Comparison of ENCODE assay signal across 10 mouse cellular contexts in genomic region chr1:75292476-75293330, GRCm38 (mm10). TPM values are rescaled to one million over a fixed set of nuclear protein-coding genes. Genes with fewer than 3 reads are reported as not detected.
A peak's percentile ranks its signal among the peaks of the same experiment; 100 is the strongest.
DNase-seq lines count a peak whose midpoint lies in the region; ATAC-seq and TF ChIP-seq lines count a peak whose summit lies in the region.
"Had no signal": no experiment of that assay in that cellular context is flagged by ENCODE, and none has a peak within 500 bp of the region (broad histone marks: within the 10 kb centered on the region; RNA-seq: fewer than 3 reads in every experiment).

No protein-coding gene starts in this region.

- H3K9ac ChIP-seq in midbrain, embryonic 13.5 days (replicated peaks) = 0 out of 2 replicates have a peak overlapping the region, but pooled peaks have one; percentile 33
- no peak overlapping the region for H3K9ac ChIP-seq in midbrain, embryonic 15.5 days
- H3K9ac ChIP-seq in heart, embryonic 12.5 days = no peak overlapping the region
- no peak overlapping the region for H3K9ac ChIP-seq in stomach, postnatal 0 days (ENCODE audit: low read length)
- H3K9ac ChIP-seq: midbrain, embryonic 12.5 days had no signal

- 67% methylated on average over 12 of the region's 12 CpGs for WGBS in midbrain, embryonic 13.5 days
- 64% methylated on average over 12 of the region's 12 CpGs for whole genome bisulfite sequencing in midbrain, embryonic 15.5 days
- WGBS in heart, embryonic 12.5 days = 23% methylated on average over 12 of the region's 12 CpGs
- 20% methylated on average over 12 of the region's 12 CpGs for WGBS in stomach, postnatal 0 days

- H3K4me2 ChIP-seq in midbrain, embryonic 13.5 days (replicated peaks) = no peak overlapping the region
- H3K4me2 ChIP-seq in midbrain, embryonic 15.5 days = no peak overlapping the region
- H3K4me2 ChIP-seq in heart, embryonic 12.5 days = peak overlapping the region; percentile 25; the same call in 1 of the 2 replicates
- H3K4me2 ChIP-seq in stomach, postnatal 0 days (replicated peaks; ENCODE audit: low read depth) = no peak overlapping the region
- H3K4me2 ChIP-seq: midbrain, embryonic 12.5 days had no signal

- H3K4me3 ChIP-seq in midbrain, embryonic 13.5 days (replicated peaks) = no peak overlapping the region
- no peak overlapping the region for H3K4me3 ChIP-seq in midbrain, embryonic 15.5 days
- H3K4me3 ChIP-seq in heart, embryonic 12.5 days = no peak overlapping the region
- no peak overlapping the region for H3K4me3 ChIP-seq in stomach, postnatal 0 days (ENCODE audit: low read depth, low read length)
- H3K4me3 ChIP-seq: midbrain, embryonic 12.5 days had no signal

- H3K4me1 ChIP-seq in midbrain, embryonic 13.5 days (replicated peaks) = peaks cover 28% of the 10 kb centered on the region
- peaks cover 32% of the 10 kb centered on the region for H3K4me1 ChIP-seq in midbrain, embryonic 15.5 days
- peaks cover 22% of the 10 kb centered on the region for H3K4me1 ChIP-seq in heart, embryonic 12.5 days (replicated peaks)
- peaks cover 3% of the 10 kb centered on the region; the same call in 1 of the 2 replicates for H3K4me1 ChIP-seq in stomach, postnatal 0 days (replicated peaks; ENCODE audit: control insufficient read depth, insufficient read depth)

- H3K9me3 ChIP-seq in midbrain, embryonic 13.5 days = no peaks in the 10 kb centered on the region
- no peaks in the 10 kb centered on the region for H3K9me3 ChIP-seq in midbrain, embryonic 15.5 days
- no peaks in the 10 kb centered on the region for H3K9me3 ChIP-seq in heart, embryonic 12.5 days (replicated peaks)
- no peaks in the 10 kb centered on the region for H3K9me3 ChIP-seq in stomach, postnatal 0 days (ENCODE audit: control insufficient read depth, low read length)
- H3K9me3 ChIP-seq: midbrain, embryonic 12.5 days had no signal

- H3K27ac ChIP-seq in midbrain, embryonic 13.5 days = peak overlapping the region; percentile 30; the same call in 1 of the 2 replicates
- no peak overlapping the region for H3K27ac ChIP-seq in midbrain, embryonic 15.5 days
- peak overlapping the region; percentile 46 for H3K27ac ChIP-seq in heart, embryonic 12.5 days (ENCODE audit: poor library complexity, severe bottlenecking)
- H3K27ac ChIP-seq in stomach, postnatal 0 days (replicated peaks) = no peak overlapping the region
- H3K27ac ChIP-seq: midbrain, embryonic 12.5 days had no signal

- no peak for TF ChIP-seq EP300 in stomach, postnatal 0 days (optimal IDR thresholded peaks at IDR 0.05)

- H3K36me3 ChIP-seq in midbrain, embryonic 13.5 days = no peaks in the 10 kb centered on the region
- no peaks in the 10 kb centered on the region for H3K36me3 ChIP-seq in midbrain, embryonic 15.5 days (replicated peaks)
- H3K36me3 ChIP-seq in heart, embryonic 12.5 days = no peaks in the 10 kb centered on the region
- H3K36me3 ChIP-seq in stomach, postnatal 0 days (ENCODE audit: control insufficient read depth, insufficient read depth, low read length) = no peaks in the 10 kb centered on the region
- H3K36me3 ChIP-seq: midbrain, embryonic 12.5 days had no signal

- no peaks in the 10 kb centered on the region for H3K27me3 ChIP-seq in midbrain, embryonic 13.5 days
- no peaks in the 10 kb centered on the region for H3K27me3 ChIP-seq in midbrain, embryonic 15.5 days (replicated peaks)
- H3K27me3 ChIP-seq in heart, embryonic 12.5 days (replicated peaks) = 0 out of 2 replicates have a peak, but pooled peaks cover 10% of the 10 kb centered on the region
- H3K27me3 ChIP-seq in stomach, postnatal 0 days (ENCODE audit: control insufficient read depth, insufficient read depth, low read length) = no peaks in the 10 kb centered on the region
- H3K27me3 ChIP-seq: midbrain, embryonic 12.5 days had no signal

- no peak for ATAC-seq in midbrain, embryonic 13.5 days
- ATAC-seq in midbrain, embryonic 15.5 days (replicated peaks) = no peak
- peak; percentile 53; the same call in 1 of the 2 replicates for ATAC-seq in heart, embryonic 12.5 days (ENCODE audit: insufficient number of reproducible peaks, low FRiP score)
- ATAC-seq in stomach, postnatal 0 days (ENCODE audit: low FRiP score, low TSS enrichment) = peak; percentile 40; the same call in 1 of the 2 replicates

- peak; percentile 24 to 36 for DNase-seq in heart, adult 18-20 months
- DNase-seq in heart, postnatal 25 days (ENCODE audit: low spot score) = no peak
- no peak for DNase-seq in stomach, postnatal 0 days (ENCODE audit: low spot score)
- no peak for DNase-seq in cerebellum, postnatal 36 days
- DNase-seq in lung, adult 18-20 months = no peak

- intact Hi-C loops in heart, postnatal 25 days (cut with DNase I) = no loop called here

- no peak for TF ChIP-seq CTCF in stomach, postnatal 0 days (IDR thresholded peaks at IDR 0.05; ENCODE audit: low read depth)

RNA-seq across cellular contexts. Expression of gene Resp18, which starts 14.5 kb away (rescaled TPM):
- total RNA-seq in heart, adult 18-20 months (2021) = not detected
- total RNA-seq in heart, postnatal 25 days (2021) = not detected
- polyA plus RNA-seq in midbrain, embryonic 13.5 days (2015; fragmentation: Nextera tagmentation; extraction: Ambion mirVana) = 97.4 and 99.9 TPM in 2 replicates
- 167 and 169 TPM in 2 replicates for polyA plus RNA-seq in midbrain, embryonic 15.5 days (2015; fragmentation: Nextera tagmentation; extraction: Ambion mirVana)
- not detected in 2 replicates for polyA plus RNA-seq in heart, embryonic 12.5 days (2016; fragmentation: Nextera tagmentation; extraction: Ambion mirVana)
- 7.7 and 8.7 TPM in 2 replicates for polyA plus RNA-seq in stomach, postnatal 0 days (2015; fragmentation: Nextera tagmentation; extraction: Ambion mirVana)
- polyA plus RNA-seq: liver, adult 2 months had no signal

RNA-seq across cellular contexts. Expression of gene Dnpep, which starts 25.1 kb away (rescaled TPM):
- total RNA-seq in heart, adult 18-20 months (2021) = 10 to 100 TPM; 80.9 to 88.3 TPM
- total RNA-seq in heart, postnatal 25 days (2021) = 10 to 100 TPM; 81.8 to 82.7 TPM
- 155 and 161 TPM in 2 replicates for polyA plus RNA-seq in midbrain, embryonic 13.5 days (2015; fragmentation: Nextera tagmentation; extraction: Ambion mirVana)
- polyA plus RNA-seq in midbrain, embryonic 15.5 days (2015; fragmentation: Nextera tagmentation; extraction: Ambion mirVana) = 152 and 162 TPM in 2 replicates
- 113 TPM in 2 replicates for polyA plus RNA-seq in heart, embryonic 12.5 days (2016; fragmentation: Nextera tagmentation; extraction: Ambion mirVana)
- polyA plus RNA-seq in stomach, postnatal 0 days (2015; fragmentation: Nextera tagmentation; extraction: Ambion mirVana) = 104 and 108 TPM in 2 replicates

RNA-seq across cellular contexts. Expression of gene Ptprn, which starts 28.4 kb away (rescaled TPM):
- total RNA-seq in heart, adult 18-20 months (2021) = 1 to 10 TPM; 1.2 to 2.0 TPM
- total RNA-seq in heart, postnatal 25 days (2021) = under 1 TPM; 0.86 to 0.92 TPM
- polyA plus RNA-seq in midbrain, embryonic 13.5 days (2015; fragmentation: Nextera tagmentation; extraction: Ambion mirVana) = 11.1 and 14.0 TPM in 2 replicates
- polyA plus RNA-seq in midbrain, embryonic 15.5 days (2015; fragmentation: Nextera tagmentation; extraction: Ambion mirVana) = 24.2 and 26.6 TPM in 2 replicates
- 0.69 and 0.96 TPM in 2 replicates for polyA plus RNA-seq in heart, embryonic 12.5 days (2016; fragmentation: Nextera tagmentation; extraction: Ambion mirVana)
- polyA plus RNA-seq in stomach, postnatal 0 days (2015; fragmentation: Nextera tagmentation; extraction: Ambion mirVana) = 2.3 and 2.5 TPM in 2 replicates
- polyA plus RNA-seq: liver, adult 2 months had no signal

RNA-seq across cellular contexts. Expression of gene Dnajb2, which starts 56.5 kb away (rescaled TPM):
- 100 to 1,000 TPM; 123 to 127 TPM for total RNA-seq in heart, adult 18-20 months (2021)
- total RNA-seq in heart, postnatal 25 days (2021) = 100 to 1,000 TPM in 1 of 2 experiments, 10 to 100 TPM in 1; 90.4 to 100 TPM
- 47.6 and 56.7 TPM in 2 replicates for polyA plus RNA-seq in midbrain, embryonic 13.5 days (2015; fragmentation: Nextera tagmentation; extraction: Ambion mirVana)
- 72.9 and 82.1 TPM in 2 replicates for polyA plus RNA-seq in midbrain, embryonic 15.5 days (2015; fragmentation: Nextera tagmentation; extraction: Ambion mirVana)
- 34.5 and 37.5 TPM in 2 replicates for polyA plus RNA-seq in heart, embryonic 12.5 days (2016; fragmentation: Nextera tagmentation; extraction: Ambion mirVana)
- 24.2 and 25.8 TPM in 2 replicates for polyA plus RNA-seq in stomach, postnatal 0 days (2015; fragmentation: Nextera tagmentation; extraction: Ambion mirVana)

Comparison
In these comparisons a context has a peak if more than half of its experiments do, and no peak if none do; other contexts are left out.
1. DNase-seq: peak in heart, adult 18-20 months (2 of 2); none in heart, postnatal 25 days (single experiment), stomach, postnatal 0 days (single experiment), cerebellum, postnatal 36 days (0 of 2) and lung, adult 18-20 months (0 of 2).
2. H3K27ac ChIP-seq: peak in midbrain, embryonic 13.5 days (single experiment) and heart, embryonic 12.5 days (single experiment); none in midbrain, embryonic 15.5 days (single experiment) and stomach, postnatal 0 days (single experiment).
3. ATAC-seq: peak in heart, embryonic 12.5 days (single experiment) and stomach, postnatal 0 days (single experiment); none in midbrain, embryonic 13.5 days (single experiment) and midbrain, embryonic 15.5 days (single experiment).
4. RNA of gene Resp18, which starts 14.5 kb away (polyA plus RNA-seq): 167 to 169 TPM in midbrain, embryonic 15.5 days and 97.4 to 99.9 TPM in midbrain, embryonic 13.5 days; 7.7 to 8.7 TPM in stomach, postnatal 0 days and not detected in heart, embryonic 12.5 days; every median in the first group is over 10 times any median in the second.